Mouse (Mus musculus): ENCODE results near the gene Klb.

Gene Klb

GRCm38 (mm10) chr5:65374746-65375145 lies 26.6 kb downstream of the Klb start:
- no peak for DNase-seq (ENCODE audit: low spot score in 2 of 2)

GRCm38 (mm10) chr5:65385704-65386103 lies 37.6 kb downstream of the Klb start:
- no peak for DNase-seq (ENCODE audit: low spot score in 2 of 2)

- DNase-seq (ENCODE audit: low spot score in 2 of 2) = no peak
Measured at GRCm38 (mm10) chr5:65387008-65387867, 39.1 kb downstream of the Klb start.

- peak; percentile 98 for DNase-seq (ENCODE audit: low spot score in 2 of 2)
Measured at GRCm38 (mm10) chr5:65390648-65391644, 42.8 kb downstream of the Klb start, which contains the start of the genes Rpl9 and Lias. Gene Rpl9 (minus strand): TSS chr5:65391444. Gene Lias (plus strand): TSS chr5:65391497.

GRCm38 (mm10) chr5:65391753-65392152 lies 43.6 kb downstream of the Klb start:
- DNase-seq (ENCODE audit: low spot score in 2 of 2) = no peak

GRCm38 (mm10) chr5:65394425-65394824 lies 46.3 kb downstream of the Klb start:
- DNase-seq (ENCODE audit: low spot score in 2 of 2) = no peak

GRCm38 (mm10) chr5:65401251-65401994 lies 53.3 kb downstream of the Klb start:
- peak; percentile 82 to 86 for DNase-seq (ENCODE audit: low spot score in 2 of 2)

- no peak for DNase-seq (ENCODE audit: low spot score in 2 of 2)
Measured at GRCm38 (mm10) chr5:65407989-65408388, 59.9 kb downstream of the Klb start.

GRCm38 (mm10) chr5:65415653-65416458 lies 67.7 kb downstream of the Klb start:
- DNase-seq (ENCODE audit: low spot score in 2 of 2) = peak; percentile 62 to 70

GRCm38 (mm10) chr5:65419136-65419535 lies 71.0 kb downstream of the Klb start:
- DNase-seq (ENCODE audit: low spot score in 2 of 2) = no peak

- DNase-seq (ENCODE audit: low spot score in 2 of 2) = no peak
Measured at GRCm38 (mm10) chr5:65420822-65421221, 72.7 kb downstream of the Klb start.

GRCm38 (mm10) chr5:65422803-65423202 lies 74.7 kb downstream of the Klb start:
- DNase-seq (ENCODE audit: low spot score in 2 of 2) = no peak

- DNase-seq (ENCODE audit: low spot score in 2 of 2) = peak in 1 of 2 experiments; percentile 42
Measured at GRCm38 (mm10) chr5:65424215-65424614, 76.1 kb downstream of the Klb start.

- DNase-seq (ENCODE audit: low spot score in 2 of 2) = no peak
Measured at GRCm38 (mm10) chr5:65425251-65425650, 77.1 kb downstream of the Klb start.

- peak; percentile 46 to 55 for DNase-seq (ENCODE audit: low spot score in 2 of 2)
Measured at GRCm38 (mm10) chr5:65428321-65428720, 80.2 kb downstream of the Klb start.

GRCm38 (mm10) chr5:65429441-65429840 lies 81.3 kb downstream of the Klb start:
- no peak for DNase-seq (ENCODE audit: low spot score in 2 of 2)

All from urinary bladder, postnatal 36 days (tissue).